Mouse (Mus musculus) midbrain, postnatal 0 days (tissue): ENCODE data around the gene Ddx41. TPM values are rescaled to one million over a fixed set of nuclear protein-coding genes. Genes with fewer than 3 reads are reported as not detected.
"Not testable (repeated sequence)": the region's sequence is repeated elsewhere in the genome, so short reads cannot be mapped to it uniquely, and the experiment has no call there.

Experiments used
- ATAC-seq: fragments of 200-750 bp; cut with Nextera tagmentation; 2 replicates; pipeline ENCODE4 v1.8.0; 2017; ENCODE audit warnings: moderate number of reproducible peaks, mild to moderate bottlenecking, moderate TSS enrichment, moderate library complexity; ENCODE audit not compliant: low FRiP score
- DNase-seq: peaks from one replicate; pipeline ENCODE4 v3.0.0-alpha.2; 2015; ENCODE audit warnings: low spot score
- H3K27ac ChIP-seq: fragments of 300-500 bp; sonication (generic); 2 replicates; pipeline ENCODE4 v1.5.1; 2014; ENCODE audit warnings: low read depth, mild to moderate bottlenecking, low read length, mixed read lengths
- H3K27me3 ChIP-seq: fragments of 300-500 bp; sonication (generic); 2 replicates; pipeline ENCODE4 v1.6.1; 2014; ENCODE audit warnings: low read length, control low read depth, mixed read lengths; ENCODE audit not compliant: insufficient read depth
- H3K36me3 ChIP-seq: fragments of 300-500 bp; sonication (generic); 2 replicates; pipeline ENCODE4 v1.6.1; 2014; ENCODE audit warnings: low read length, control low read depth, mixed read lengths; ENCODE audit not compliant: insufficient read depth
- H3K4me1 ChIP-seq: fragments of 300-500 bp; sonication (generic); 2 replicates; pipeline ENCODE4 v1.6.1; 2014; ENCODE audit warnings: mild to moderate bottlenecking, control low read depth, antibody characterized with exemption, low read length, mixed read lengths; ENCODE audit not compliant: insufficient read depth
- H3K4me2 ChIP-seq: fragments of 300-500 bp; sonication (generic); 2 replicates; pipeline ENCODE4 v1.6.1; 2014; ENCODE audit warnings: low read depth, mild to moderate bottlenecking, low read length, mixed read lengths; ENCODE audit not compliant: poor library complexity, severe bottlenecking
- H3K4me3 ChIP-seq: fragments of 300-500 bp; sonication (generic); 2 replicates; pipeline ENCODE4 v1.5.1; 2014; ENCODE audit warnings: low read depth, mild to moderate bottlenecking, low read length, moderate library complexity
- H3K9ac ChIP-seq: fragments of 300-500 bp; sonication (generic); replicated peaks from 2 replicates; pipeline ENCODE4 v1.6.1; 2014; ENCODE audit warnings: mild to moderate bottlenecking, low read length, moderate library complexity, mixed read lengths; ENCODE audit not compliant: poor library complexity, severe bottlenecking
- H3K9me3 ChIP-seq: fragments of 300-500 bp; sonication (generic); 2 replicates; pipeline ENCODE4 v1.6.1; 2016; ENCODE audit warnings: low read length, control low read depth
- CTCF ChIP-seq: IDR thresholded peaks from 2 replicates; pipeline ENCODE4 v1.5.1; 2016; ENCODE audit warnings: antibody characterized with exemption, mild to moderate bottlenecking
- WGBS: fragments of 180-500 bp; shearing (Covaris S2); extraction: QIAGEN DNeasy Blood & Tissue Kit; methylation state at CpG from one replicate; pipeline ENCODE4 v1.1.7; 2014; 5-methylcytosine and 5-hydroxymethylcytosine counted together
- polyA plus RNA-seq: library from polyadenylated mRNA; unstranded; fragments of >200 nt; fragmentation: Nextera tagmentation; extraction: Ambion mirVana; gene quantifications from 2 replicates; pipeline ENCODE4 v1.2.1, GENCODE M21; 2015
- total RNA-seq: library from RNA; depleted of rRNA; stranded (reverse); fragments of >200 nt; gene quantifications from 2 replicates; pipeline ENCODE4 v1.2.3, GENCODE M21; 2014; rRNA removed

Gene Ddx41
- 51.9 and 58.9 TPM in 2 replicates for total RNA-seq
- 45.4 and 49.1 TPM in 2 replicates for polyA plus RNA-seq

DNA sequence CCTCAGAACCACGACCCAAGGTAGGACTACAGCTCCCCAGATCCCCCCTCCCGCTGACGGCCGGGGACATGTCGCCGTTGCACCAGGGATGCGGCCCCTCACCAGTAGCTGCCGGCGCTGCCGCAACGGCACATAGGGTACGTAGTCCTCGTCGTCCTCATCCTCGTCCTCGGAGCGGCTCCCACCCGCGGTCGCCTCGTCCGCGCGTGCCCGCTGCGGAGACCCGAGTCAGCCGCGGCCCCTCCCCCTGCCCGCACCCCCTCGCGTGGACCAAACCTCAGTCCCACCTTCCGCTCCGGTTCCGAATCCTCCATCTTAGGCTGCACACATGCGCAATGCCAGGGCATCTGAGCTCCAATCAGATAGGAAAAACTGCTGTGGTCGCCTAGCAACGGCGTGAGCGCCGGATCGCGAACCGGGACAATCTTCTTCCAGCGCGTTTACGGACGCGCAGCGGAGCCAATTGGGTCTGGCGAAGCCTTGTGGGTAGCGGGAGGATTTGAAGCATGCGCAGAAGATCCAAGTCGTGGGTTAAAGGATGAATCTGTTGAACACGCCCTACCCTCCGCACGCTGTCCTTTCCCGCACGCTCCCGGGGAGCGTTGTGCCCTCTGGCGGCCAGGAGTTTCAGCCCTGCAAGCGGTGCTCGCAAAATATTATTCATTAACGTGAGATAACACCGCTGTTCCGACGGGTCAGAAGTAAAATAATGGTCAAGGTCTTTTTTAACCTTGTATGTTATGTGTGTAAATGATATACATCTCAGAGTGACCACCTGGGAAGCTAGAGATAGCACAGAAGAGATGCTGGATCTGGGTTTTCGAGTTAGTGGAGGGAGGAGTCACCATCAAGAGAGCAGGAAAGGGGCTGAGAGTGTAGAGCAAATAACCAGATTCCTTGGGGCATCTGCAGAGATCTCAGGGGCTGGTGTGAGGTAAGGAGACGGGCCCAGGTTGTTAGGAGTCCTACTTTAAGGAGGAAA is at the start of gene Ddx41:
Gene Ddx41, minus strand, starts transcription at position 465 of the 982 bp plus-strand sequence.
- Histone ChIP-seq H3K27ac (peak within 1 kb of the TSS; percentile 83), H3K9me3 (no peaks in the 10 kb centered on the region), H3K4me2 (peak within 1 kb of the TSS; percentile 88), H3K4me1 (peaks cover 9% of the 10 kb centered on the region; the same call in 1 of the 2 replicates), H3K9ac (peak within 1 kb of the TSS; percentile 78), H3K27me3 (no peaks in the 10 kb centered on the region), H3K4me3 (peak within 1 kb of the TSS; percentile 72), H3K36me3 (peaks cover 54% of the 10 kb centered on the region)
- DNase-seq (peak; percentile 100), ATAC-seq (peak; percentile 97)
- TF ChIP-seq CTCF = peak; percentile 95
- WGBS = under 1% methylated on average over 70 of the region's 70 CpGs

DNA sequence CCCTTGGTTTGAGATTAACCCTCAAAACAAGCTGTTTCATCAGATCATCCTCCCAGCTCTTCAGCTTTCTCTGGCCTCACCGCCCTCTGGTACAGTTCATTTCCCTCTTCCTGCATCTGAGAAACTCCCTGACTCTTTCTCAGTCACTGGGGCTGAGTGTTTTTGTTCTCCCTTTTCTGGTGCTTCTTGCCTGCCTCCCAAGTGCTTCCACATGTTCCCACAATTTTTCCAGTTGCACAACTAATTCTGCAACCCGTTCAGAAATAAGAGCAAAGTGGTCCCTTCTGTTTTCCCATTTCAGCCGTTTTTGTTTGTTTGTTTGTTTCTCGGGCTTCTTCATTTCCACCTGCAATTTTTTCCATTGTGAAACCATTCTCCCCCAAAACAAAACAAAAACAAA is 41.6 kb upstream of the Ddx41 start:
- Histone ChIP-seq H3K9ac (no peak overlapping the region), H3K27me3 (no peaks in the 10 kb centered on the region), H3K27ac (no peak overlapping the region), H3K36me3 (no peaks in the 10 kb centered on the region), H3K4me1 (no peaks in the 10 kb centered on the region), H3K9me3 (no peaks in the 10 kb centered on the region), H3K4me2 (no peak overlapping the region), H3K4me3 (no peak overlapping the region)
- TF ChIP-seq CTCF = no peak
- ATAC-seq = no peak
- 90% methylated on average over 4 of the region's 4 CpGs for WGBS
- DNase-seq = no peak

DNA sequence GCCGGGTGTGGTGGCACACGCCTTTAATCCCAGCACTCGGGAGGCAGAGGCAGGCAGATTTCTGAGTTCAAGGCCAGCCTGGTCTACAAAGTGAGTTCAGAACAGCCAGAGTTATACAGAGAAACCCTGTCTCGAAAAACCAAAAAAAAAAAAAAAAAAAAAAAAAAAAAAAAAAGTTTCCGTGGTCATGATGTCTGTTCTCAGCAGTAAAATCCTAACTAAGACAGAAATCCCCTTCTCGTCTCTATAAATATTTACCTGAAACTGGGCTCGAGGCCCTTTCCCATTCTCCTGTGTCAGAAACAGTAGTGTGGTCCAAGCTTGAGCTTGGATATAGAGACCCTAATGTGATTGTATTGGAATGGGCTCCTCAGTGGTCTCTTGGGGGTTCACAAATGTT is 40.4 kb upstream of the Ddx41 start:
- H3K4me2 ChIP-seq, H3K27ac ChIP-seq, H3K36me3 ChIP-seq, ATAC-seq, H3K27me3 ChIP-seq, H3K9ac ChIP-seq, H3K9me3 ChIP-seq, DNase-seq, H3K4me3 ChIP-seq, H3K4me1 ChIP-seq: not testable (repeated sequence)
- 94% methylated on average over 7 of the region's 7 CpGs for WGBS

DNA sequence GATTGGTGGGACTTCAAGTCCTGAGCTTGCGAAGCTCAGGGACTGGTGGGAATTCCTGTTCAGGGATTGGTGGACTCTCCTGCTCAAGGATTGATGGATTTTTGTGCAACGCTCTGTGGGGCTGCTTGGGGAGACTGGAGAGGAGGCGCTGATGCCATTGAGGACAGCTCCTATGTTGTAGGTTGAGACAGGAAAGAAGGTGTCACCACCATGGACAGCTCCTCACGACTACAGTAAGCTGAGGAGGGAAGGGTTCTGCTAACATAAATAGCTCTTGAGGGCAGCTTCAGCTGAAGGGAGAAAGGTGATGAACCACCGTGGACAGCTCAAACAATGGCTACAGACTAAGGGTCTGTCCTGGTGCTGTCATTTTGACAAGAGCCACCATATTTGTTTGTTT is 39.5 kb upstream of the Ddx41 start:
- WGBS = 58% methylated on average over 5 of the region's 5 CpGs
- no peak for TF ChIP-seq CTCF
- H3K9me3 ChIP-seq = no peaks in the 10 kb centered on the region
- no peak overlapping the region for H3K4me2 ChIP-seq
- ATAC-seq (no peak), DNase-seq (no peak)
- H3K27me3 ChIP-seq = no peaks in the 10 kb centered on the region
- no peak overlapping the region for H3K27ac ChIP-seq
- no peaks in the 10 kb centered on the region for H3K4me1 ChIP-seq
- no peak overlapping the region for H3K4me3 ChIP-seq
- H3K36me3 ChIP-seq = no peaks in the 10 kb centered on the region
- no peak overlapping the region for H3K9ac ChIP-seq

DNA sequence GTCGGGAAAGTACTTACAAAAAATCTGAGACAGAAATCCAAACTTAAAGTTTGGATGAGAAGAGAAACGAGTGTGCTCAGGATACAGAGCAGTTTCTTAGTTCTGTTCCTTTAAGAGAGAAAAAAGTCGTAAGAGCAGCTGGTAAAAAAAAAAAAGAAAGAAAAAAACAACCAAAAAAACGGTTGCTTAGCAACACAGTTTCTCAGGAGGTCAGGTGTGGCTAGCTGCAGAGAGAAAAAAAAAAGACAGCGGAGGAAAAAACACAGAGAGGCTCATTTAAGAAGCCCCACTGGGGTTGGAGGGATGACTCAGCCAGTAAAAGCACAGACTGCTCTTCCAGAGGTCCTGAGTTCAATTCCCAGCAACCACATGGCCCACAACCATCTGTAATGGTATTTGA is 37.9 kb upstream of the Ddx41 start:
- Histone ChIP-seq H3K9me3 (no peaks in the 10 kb centered on the region), H3K4me1 (peaks cover 6% of the 10 kb centered on the region; the same call in 1 of the 2 replicates), H3K36me3 (no peaks in the 10 kb centered on the region), H3K27ac (no peak overlapping the region), H3K4me3 (no peak overlapping the region), H3K4me2 (no peak overlapping the region), H3K9ac (no peak overlapping the region), H3K27me3 (no peaks in the 10 kb centered on the region)
- ATAC-seq (no peak), DNase-seq (peak; percentile 76)
- 59% methylated on average over 5 of the region's 5 CpGs for WGBS
- TF ChIP-seq CTCF = no peak

DNA sequence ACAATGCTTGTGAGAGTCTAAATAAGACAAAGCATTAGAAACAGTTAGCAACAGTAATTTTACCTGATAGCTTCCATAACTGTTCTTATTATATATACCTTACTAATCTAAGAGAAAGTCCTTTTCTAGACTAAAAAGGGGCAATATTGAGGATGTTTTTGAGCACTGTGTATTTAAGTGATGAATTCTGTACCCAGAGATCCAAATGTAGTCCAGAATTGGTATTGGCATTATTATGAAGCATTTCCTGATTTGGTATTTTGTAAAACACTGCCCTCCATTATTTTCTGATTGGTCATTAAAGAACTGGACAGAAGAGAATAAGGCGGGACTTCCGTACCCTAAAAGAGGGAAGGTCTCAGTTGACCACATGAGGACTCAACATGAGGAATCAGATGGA is 37.0 kb upstream of the Ddx41 start, which contains the start of gene Tmed9:
Gene Tmed9, plus strand, starts transcription at position 301 of the 400 bp plus-strand sequence.
- H3K9me3 ChIP-seq = no peaks in the 10 kb centered on the region
- no peak within 1 kb of the TSS for H3K27ac ChIP-seq
- no peak for TF ChIP-seq CTCF
- H3K36me3 ChIP-seq = no peaks in the 10 kb centered on the region
- WGBS = 95% methylated on average over 2 of the region's 2 CpGs
- peaks cover 10% of the 10 kb centered on the region; the same call in 1 of the 2 replicates for H3K4me1 ChIP-seq
- H3K27me3 ChIP-seq = no peaks in the 10 kb centered on the region
- DNase-seq = no peak
- H3K9ac ChIP-seq = no peak within 1 kb of the TSS
- H3K4me3 ChIP-seq = no peak within 1 kb of the TSS
- H3K4me2 ChIP-seq = no peak within 1 kb of the TSS
- no peak for ATAC-seq
